Mouse (Mus musculus) testis, adult 2 months (tissue): ENCODE measurements at regions not wholly inside any gene's neighbourhood (a gene's known extent, or its start where the extent isn't known, plus 50 kb on each side); places are given as distances from the start of the nearest gene placed in this dataset.

ENCODE experiments used
- CTCF ChIP-seq: fragments of 200-500 bp; IDR thresholded peaks from 2 replicates; pipeline ENCODE4 v1.5.1; 2012; ENCODE audit warnings: low read depth, mild to moderate bottlenecking, inconsistent platforms, low read length, moderate library complexity; ENCODE audit not compliant: control insufficient read depth, insufficient read depth, insufficient replicate concordance
- POLR2A ChIP-seq: fragments of 200-500 bp; IDR thresholded peaks from 2 replicates; pipeline ENCODE4 v1.6.1; 2012; ENCODE audit warnings: low read depth, mild to moderate bottlenecking, inconsistent platforms, low read length, moderate library complexity; ENCODE audit not compliant: control insufficient read depth

- TF ChIP-seq CTCF (no peak), POLR2A (no peak)
Measured at GRCm38 (mm10) chr2:78540422-78540821, 327.5 kb upstream of the Ube2e3 start.
